Mouse (Mus musculus): ENCODE measurements around the gene Plaur.
"Not testable (repeated sequence)": the region's sequence is repeated elsewhere in the genome, so short reads cannot be mapped to it uniquely, and the experiment has no call there.

The Plaur gene

DNA sequence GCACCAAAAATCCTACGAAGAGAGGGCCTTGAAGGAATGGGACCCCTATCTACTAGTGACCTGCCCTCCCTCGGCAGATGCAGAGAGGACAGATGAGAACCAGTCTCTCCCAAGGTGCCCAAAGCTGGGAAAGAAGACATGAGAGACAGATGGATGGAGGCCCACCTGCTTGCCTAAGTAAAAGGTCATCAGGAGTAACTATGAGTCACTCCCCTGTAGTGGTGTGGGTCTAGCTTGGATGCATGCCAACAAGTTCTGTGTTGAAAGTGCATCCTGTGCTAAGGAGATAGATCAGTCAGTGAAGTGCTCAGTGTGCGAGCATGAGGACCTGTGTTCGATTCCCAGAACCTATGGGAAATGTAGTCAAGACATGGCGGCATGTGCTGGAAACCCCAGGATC is 16.6 kb downstream of the Plaur start:
- DNase-seq (ENCODE audit: low spot score in 2 of 2): no peak

DNA sequence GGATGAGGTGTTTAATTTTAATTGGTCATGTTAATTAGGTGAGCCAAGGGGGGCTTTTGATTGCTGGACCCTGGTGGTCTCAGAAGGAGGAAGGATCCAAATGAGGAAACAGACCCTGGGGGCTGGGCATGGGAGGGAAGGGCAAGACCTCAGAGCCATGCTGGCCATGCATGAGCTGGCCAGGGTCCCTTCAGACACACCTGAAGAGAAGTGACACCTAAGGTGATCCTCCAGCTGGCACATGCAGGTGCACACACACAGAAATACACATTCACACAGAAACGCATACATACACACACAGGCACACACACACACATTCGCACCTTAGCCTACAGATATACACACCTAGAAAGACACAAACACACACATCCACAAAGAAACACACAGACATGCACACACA is 17.4 kb downstream of the Plaur start:
- DNase-seq (ENCODE audit: low spot score in 2 of 2): no peak

DNA sequence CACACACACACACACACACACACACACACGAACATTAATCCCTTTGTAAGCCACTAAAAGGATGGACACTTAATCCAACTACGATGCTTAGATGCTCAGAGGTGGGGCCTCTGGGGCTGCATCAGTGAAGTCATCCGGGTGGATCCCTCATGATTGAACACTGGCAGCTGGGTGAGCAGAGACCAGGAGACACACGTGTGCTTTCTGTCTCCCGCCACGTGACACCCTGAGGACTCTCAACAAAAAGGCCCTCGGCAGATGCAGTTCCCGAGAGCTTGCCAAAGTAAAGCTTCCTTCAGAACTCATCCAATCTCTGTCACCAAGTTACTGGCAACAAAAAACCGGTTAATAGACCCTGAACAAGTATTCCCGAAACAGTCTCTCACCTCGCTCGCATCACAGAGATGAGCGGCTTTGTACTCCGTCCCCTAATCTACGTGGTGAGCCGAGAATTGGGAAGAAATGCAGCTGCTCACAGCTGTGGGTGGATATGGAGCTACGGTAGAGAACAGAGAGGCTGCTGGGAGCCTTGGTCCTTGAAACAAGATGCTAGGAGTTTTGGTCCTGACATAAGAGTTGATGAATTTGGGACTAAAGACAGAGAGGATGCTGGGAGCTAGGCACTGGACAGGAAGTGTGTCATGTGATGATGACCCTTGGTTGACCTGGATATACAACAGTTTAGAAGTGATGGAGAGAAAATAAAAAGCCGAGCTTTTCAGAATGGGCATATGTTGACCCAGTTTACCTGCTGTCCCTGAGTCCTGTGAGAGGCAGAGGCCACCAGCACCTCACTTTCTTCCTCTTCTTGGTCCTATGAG is 18.0 kb downstream of the Plaur start:
- DNase-seq (ENCODE audit: low spot score in 2 of 2): peak in 1 of 2 experiments; percentile 63

DNA sequence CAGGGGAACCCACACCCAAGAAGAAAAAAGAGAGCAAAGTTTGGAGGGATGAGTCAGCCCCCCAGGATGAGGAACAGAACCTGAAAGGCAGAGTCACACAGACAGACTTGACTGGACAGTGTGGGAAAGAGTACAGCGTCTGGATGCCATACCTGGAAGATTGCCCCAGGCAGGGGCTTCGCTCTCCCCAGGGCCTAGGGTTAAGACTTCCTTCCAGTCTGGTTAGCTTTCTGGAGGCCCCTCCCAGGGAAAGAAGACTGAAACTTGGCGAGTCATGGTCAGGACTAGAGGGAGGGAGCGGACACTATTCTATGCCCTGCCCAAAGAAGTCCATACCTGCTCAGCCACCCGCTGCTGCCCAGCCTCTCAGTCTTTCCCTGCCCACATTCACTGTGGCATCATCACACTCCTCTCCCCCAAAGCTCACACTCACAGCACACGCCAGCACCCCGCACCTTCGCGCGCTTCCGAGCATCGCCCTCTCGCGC is 18.7 kb downstream of the Plaur start:
- no peak for DNase-seq (ENCODE audit: low spot score in 2 of 2)

DNA sequence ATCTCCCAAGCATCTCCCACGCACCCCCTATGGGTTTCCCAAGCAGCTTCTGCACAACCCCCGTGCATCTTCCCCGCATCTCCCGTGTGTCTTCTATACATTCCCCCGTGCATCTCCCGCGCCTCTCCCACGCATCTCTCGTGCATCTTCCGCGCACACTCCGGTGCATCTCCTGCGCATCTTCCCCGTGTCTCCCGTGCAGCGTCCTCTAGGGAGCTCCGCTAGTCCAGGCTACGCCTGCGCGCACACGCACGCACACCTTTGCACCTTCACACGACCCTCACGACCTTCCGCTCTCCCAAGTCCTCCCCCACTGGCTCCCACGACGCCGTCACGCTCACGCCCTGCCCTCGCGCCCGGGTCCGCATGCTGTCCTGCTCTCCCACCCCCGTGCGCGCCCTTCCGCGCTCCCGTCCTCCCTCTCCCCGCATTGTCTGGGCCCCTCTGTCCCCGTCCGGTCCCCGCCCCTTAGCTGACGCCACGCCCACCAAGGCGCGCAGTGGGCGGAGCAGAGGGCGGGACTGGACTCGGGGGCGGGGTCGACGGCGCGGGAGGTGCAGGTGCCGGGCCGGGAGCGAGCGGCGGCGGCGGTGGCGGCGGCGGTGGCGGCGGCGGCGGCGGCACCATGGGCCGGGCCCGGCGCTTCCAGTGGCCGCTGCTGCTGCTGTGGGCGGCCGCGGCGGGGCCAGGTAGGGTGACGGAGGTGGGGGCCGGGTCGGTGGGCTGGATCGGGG is 19.4 kb downstream of the Plaur start, which contains the start of gene Cadm4:
TSS of gene Cadm4 (plus strand) at position 550 of the 734 bp plus-strand sequence.
- DNase-seq (ENCODE audit: low spot score in 2 of 2): peak; percentile 85 to 89

DNA sequence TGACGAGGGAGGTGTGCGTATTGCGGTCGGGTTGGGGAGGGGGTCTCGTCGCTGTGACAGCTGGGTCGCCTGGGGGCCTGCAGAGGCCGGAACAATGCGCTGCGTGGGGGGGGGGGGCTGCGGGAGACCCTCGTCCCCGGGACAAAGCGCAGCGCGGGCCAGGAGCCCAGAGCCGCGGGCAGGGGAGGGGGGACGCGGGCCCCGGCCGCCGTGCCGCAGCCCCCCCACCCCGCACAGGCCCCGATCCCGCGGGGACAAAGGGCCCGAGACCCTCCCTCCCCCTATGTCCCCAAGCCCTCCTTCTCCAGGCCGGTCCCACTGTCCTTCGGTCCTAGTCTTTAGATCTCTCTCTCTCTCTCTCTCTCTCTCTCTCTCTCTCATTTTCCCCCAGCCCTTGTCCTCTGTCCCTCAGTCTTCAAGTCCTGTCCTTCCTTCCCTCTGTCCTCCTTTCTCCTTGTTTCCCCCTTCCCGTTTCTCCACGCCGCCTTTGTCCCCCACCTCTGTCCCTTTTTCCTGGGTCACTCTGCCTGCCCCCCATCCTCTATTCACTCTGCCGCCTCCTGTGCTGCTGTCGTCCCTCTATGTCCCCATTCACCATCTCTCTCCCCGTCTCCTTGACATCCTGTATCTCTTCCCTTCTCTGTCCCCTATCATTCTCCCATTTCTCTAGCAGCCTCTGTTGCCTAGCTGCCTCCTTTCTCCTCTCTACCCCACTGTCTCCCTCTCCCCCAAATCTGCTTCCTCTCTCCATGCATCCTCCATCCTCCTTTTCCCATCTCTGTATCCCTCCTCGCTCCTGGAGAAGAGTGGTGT is 20.1 kb downstream of the Plaur start:
- no peak for DNase-seq (ENCODE audit: low spot score in 2 of 2)

DNA sequence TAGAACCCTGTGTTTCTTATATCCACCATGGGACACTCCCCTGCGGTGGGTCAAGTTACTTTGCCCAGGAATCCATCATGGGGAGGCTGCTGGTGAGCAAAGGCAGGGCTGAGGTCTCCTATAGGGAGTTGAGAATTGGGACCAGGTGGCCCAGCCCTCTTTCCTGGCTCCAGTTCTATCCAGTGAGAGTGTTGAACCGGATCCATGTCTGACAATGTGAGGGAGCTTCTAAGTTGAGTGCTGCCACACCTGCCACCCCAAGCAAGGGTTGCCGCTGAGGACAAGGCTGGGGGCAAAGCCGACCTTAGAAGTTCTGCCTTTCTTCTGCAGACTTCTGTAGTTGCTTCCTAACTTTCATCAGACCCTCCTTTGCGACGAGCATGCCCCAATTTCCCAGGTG is 21.0 kb downstream of the Plaur start:
- not testable (repeated sequence) for DNase-seq (ENCODE audit: low spot score in 2 of 2)

DNA sequence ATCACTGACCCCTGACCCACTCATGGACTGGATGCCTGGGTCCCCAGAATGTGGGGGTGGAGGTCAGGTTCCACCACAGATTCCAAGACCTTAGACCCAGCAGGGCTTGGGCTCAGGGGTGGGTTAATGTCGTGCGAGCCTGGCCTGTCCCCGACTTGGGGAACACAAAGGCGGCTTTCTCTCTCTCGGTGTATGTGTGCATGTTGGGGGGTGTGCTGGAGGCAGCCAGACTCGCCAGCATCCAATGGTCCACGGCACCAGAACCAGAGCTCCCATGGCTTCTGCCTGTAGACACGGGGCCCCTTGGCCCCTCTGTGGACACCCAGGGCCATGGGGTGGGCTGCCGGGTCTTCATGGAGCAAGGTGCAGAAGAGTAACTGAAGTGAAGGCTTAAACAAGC is 23.2 kb downstream of the Plaur start:
- DNase-seq (ENCODE audit: low spot score in 2 of 2): no peak

DNA sequence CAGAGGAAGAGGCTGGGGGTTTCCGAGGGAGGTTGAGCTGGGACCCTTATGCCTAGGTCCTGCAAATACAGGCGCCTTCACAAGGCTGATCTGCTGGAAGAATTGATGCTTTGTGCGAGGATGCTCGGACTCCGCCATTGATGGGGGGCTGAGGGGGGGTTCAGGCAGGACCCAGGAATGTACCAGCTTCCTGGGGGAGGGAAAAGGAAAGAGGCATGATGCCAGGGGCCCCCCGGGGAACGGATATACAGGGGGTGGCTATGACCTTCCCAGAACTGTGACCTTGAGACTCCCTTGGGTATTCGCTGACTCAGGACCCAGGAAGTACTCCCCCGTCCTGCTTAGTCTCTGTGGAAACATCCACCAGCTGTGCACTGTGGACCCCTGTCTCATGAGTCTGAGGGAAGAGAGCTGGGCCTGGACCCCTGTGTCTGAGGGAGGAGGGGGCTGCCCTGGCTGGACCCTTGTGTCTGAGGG is 24.4 kb downstream of the Plaur start:
- no peak for DNase-seq (ENCODE audit: low spot score in 2 of 2)

DNA sequence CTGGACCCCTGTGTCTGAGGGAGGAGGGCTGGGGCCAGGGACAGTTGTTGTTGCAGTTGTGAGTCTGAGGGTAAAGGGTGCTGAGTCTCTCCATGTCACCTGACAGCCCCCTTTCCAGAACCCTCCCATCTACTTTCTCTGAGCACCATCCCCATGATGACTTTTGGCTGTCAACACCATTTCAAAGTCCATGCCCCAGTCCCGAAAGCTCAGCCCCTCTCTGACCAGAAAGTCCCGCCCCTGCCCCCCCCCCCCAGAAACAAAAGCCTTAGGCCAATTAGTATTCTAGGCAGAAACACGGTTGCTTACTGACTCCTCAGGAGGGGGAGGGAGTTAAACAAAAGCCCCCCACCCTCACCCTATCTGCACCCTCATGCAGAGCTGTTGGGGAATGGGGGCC is 25.1 kb downstream of the Plaur start:
- DNase-seq (ENCODE audit: low spot score in 2 of 2): no peak

DNA sequence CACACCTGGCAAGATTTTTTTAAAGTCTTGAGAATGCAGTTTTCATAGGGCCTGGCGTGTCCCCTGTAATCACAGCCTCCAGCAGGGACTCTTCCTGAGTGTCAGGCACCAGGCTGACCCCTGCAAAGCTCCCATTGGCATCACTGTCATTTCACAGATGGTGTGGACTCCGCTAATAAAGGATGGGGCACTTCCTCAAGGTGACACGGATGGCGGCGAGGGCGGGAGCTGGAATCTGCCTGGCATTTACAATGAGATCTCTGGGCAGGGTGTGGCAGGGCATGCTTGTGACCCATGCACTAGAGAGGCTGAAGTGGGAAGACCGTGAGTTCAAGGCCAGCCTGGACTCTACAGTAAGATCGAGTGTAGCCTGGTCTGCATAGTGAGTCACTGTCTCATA is 26.0 kb downstream of the Plaur start:
- no peak for DNase-seq (ENCODE audit: low spot score in 2 of 2)

DNA sequence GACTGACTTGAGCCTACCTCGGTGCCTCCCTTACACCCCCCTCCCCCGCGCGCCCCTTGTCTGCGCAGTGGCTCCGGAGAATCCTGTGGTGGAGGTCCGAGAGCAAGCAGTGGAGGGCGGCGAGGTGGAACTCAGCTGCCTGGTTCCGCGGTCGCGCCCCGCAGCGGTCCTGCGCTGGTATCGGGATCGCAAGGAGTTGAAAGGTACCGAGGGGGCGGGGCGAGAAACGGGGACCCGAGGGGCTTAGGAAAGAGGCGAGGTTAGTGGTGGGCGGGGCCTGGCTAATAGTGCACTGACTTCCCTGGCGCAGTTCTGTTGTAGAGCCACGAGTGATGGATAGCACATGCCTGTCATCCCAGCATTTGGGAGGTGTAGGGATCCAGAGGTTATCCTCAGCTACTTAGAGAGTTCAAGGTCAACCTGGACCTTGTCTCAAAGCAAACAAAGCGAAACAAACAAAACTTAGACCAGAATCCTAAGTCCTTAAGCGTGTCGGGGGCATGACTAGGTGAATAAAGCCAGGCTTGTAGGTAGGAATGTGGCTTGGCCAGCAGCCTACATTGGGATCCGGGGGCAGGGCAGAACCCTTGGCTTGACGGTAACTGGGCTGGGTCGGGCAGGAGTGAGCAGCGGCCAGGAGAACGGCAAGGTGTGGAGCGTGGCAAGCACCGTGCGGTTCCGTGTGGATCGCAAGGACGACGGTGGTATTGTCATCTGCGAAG is 37.7 kb downstream of the Plaur start:
- no peak for DNase-seq (ENCODE audit: low spot score in 2 of 2)

DNA sequence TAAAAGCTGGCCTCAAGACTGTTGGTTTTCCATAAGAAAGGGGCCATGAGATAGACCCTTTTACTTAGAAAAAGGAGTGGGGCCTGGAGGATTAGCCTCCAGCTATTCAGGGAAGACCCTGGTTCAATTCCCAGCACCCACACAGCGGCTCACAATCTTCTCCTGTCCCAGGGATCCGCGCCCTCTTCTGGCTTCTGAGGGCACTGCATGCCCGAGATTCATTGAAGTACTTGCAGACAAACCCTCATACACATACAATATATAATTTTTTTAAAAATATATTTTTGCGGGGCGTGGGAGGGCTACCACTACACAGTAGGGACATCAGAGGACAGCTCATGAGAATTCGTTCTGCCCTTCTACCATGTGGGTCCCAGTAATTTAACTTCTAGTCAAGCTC is 38.6 kb downstream of the Plaur start:
- DNase-seq (ENCODE audit: low spot score in 2 of 2): no peak

DNA sequence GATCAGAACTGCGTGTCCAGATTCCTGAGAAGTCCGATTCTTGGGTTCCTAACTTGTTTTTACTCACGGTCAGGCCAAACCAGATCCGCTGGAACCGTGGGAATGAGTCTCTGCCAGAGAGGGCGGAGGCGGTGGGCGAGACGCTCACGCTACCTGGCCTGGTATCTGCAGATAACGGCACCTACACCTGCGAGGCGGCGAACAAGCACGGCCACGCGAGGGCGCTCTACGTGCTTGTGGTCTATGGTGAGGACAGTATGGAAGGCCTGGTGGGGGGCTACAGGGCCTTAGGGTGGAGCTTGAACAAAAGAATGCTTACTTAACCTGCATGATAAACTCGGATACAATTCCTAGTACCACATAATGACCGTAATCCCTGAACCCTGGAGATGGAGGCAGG is 39.2 kb downstream of the Plaur start:
- DNase-seq (ENCODE audit: low spot score in 2 of 2): no peak

DNA sequence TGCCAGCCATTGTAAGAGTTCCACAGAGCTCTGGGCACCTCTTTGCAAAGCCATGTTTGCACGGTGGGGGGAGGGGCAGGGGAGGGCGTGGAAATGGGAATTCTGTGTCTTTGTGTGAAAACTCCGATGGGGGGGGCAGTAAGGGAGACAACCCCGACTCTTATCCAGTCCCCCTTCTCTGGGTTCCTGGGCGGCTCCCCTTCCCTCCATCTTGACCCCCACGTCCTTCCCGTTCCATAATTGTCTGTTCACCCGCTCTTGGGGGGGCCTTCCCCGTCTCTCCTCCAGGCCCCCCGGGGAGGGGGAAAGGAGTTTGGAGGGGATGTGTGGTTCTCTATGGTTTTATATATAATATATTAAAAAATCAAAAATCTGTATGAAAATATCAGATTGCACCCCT is 41.7 kb downstream of the Plaur start:
- no peak for DNase-seq (ENCODE audit: low spot score in 2 of 2)

DNA sequence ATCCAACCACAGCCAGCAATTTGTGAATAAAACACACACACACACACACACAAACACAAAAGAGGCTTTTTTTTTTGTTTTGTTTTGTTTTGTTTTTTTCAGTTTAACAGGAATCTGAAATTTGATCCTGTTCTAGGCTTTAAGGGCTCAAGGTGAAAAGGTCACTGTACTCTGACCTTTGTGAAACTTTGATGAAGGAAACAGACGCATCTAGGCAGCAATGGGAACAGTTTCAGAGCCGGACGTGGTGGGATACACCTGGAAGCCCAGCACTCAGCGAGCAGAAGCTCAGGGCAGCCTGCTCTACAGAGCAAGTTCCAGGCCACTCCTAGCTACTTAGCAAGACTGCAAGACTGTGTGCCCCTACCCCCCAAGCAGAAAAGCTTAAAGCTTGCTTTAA is 42.6 kb downstream of the Plaur start:
- DNase-seq (ENCODE audit: low spot score in 2 of 2): no peak

DNA sequence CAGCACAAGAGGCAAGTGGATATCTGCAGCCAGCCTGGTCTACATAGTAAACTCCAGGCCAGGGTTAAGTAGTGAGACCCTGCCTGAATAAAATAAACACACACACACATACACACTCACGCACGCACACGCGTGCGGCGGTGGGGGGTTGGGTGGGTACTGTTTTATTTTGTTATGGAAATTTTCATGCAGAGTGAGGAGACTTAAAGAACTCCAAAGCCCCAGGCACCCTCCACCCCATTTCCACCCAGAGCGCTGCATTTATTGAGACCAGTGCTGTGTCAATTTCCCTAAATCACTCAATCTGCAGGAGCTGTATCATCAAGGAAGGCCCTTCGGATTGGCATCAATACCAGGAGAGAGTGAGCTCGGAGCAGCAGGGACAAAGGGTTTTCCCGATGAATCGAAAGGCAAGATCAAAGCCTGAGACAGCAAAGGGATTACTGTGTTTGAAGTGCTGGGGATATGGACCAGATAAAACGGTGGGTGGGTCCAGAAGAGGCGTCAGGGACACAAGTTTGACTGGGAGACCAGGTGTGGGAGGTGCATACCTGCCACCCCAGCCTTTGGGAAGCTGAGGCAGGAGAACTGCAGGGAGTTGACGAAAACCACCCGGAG is 43.3 kb downstream of the Plaur start:
- no peak for DNase-seq (ENCODE audit: low spot score in 2 of 2)

DNA sequence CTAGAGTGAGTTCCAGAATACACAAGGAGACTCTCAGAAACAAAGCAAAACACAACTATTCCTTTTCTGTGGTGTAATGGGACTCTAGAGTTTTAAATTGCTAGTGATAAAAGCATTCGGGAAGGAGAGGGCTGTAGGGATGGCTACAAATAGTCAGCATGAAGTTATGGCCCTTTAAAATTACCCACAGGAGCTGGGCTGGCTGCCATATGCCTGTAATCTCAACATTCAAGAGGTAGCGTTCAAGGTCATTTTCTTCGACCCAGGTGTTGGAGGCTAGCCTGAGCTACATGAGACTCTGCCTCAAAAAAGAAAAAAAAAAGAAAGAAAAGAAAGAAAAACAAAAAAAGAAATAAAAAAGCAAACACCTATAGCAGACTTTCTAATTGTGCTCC is 43.8 kb downstream of the Plaur start:
- no peak for DNase-seq (ENCODE audit: low spot score in 2 of 2)

DNA sequence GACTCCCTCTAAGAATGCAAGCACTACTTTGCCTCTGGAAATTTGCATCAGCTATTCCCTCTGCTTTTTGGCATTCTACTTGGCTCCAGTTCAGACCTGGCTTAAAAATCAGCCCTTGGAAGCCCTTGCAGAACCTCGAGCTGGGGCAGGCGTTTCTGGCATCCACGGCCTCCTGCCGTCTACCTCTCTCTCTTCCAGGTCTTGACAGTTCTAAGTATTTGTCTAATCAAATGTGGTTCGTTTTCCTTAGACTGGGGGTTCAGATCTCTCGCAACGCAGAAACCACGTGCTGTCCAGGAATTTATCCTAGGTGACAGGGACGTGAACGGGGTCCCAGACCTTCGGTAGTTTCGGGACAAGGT is 44.2 kb downstream of the Plaur start:
- DNase-seq (ENCODE audit: low spot score in 2 of 2): peak; percentile 69 to 75

DNA sequence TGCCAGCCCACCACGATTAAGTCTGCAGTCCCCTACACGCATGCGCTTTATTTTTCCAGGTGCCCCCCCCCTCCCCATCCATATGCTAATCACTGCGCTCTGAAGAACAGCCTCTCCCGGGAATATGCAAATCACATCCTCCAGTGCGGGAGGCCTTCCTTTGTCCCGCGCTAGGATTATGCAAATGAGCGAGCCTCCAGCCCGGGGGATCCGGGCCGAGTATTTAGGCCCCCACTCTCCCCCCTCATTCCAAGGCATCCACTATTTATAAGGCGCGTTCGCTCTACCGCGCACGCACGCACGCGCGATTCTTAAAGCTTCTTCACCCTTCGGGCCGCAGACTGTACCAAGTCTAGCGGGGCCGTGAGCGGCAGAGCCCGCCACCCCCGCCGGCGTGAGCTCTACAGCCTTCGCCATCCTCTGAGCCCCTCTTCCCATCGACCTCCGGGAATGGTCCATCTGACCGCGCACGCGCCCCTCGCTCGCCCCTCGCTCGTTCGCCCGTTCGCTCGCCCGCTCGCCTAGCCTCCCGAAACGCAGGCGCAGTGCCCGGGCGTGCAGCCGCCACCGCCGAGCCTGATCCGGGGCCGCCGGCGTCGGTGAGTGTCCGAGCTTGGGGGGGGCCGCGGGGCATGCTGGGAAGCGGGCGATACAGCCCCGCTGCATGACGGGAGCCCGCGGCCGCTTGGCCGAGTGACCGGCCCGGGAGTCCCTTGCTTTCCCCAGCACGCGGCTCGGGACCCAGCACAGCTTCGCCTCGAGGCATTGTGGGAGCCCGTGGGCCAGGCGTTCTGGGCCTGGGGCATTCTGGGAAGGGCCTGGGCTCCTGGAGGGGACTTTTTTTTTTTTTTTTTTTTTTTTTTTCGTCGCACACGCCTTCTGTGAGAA is 44.8 kb downstream of the Plaur start, which contains the start of gene Zfp428:
TSS of gene Zfp428 (plus strand) at position 169 of the 888 bp plus-strand sequence.
- DNase-seq (ENCODE audit: low spot score in 2 of 2): peak; percentile 84 to 86

Data from frontal cortex, postnatal 36 days (tissue).